Mouse (Mus musculus): Measurements from ENCODE around the gene Fgd2.

DNA sequence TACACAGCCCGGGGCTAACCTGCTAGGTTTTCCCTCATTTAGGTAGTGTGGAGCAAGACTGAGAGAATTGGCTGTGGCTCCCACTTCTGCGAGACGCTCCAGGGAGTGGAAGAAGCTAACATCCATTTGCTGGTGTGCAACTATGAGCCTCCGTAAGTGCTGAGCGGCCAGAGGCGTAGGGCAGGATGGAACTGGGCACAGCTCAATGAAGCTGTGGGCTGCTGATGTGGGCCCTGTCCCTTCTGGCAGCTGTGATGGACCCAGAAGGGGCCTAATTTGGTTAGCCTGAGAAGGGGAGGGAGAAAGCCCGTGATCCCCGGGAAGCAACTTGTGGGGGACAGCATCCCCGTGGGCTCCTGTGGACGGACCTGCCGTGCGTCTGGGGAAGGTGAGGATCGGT is 34.9 kb upstream of the Fgd2 start:
- TF ChIP-seq CTCF (IDR thresholded peaks at IDR 0.05; ENCODE audit: low read depth) (no peak), EP300 (optimal IDR thresholded peaks at IDR 0.05) (no peak)

Measured in stomach, postnatal 0 days (tissue).